Mouse (Mus musculus) ES-E14 (cell line): ENCODE results near the gene Vdac2.

ENCODE experiments used
- CHD2 ChIP-seq: IDR thresholded peaks from 2 replicates; pipeline ENCODE4 v1.6.1; 2014; ENCODE audit warnings: mild to moderate bottlenecking, low read depth, low read length, inconsistent platforms
- HCFC1 ChIP-seq: IDR thresholded peaks from 2 replicates; pipeline ENCODE4 v1.6.1; 2012; ENCODE audit warnings: low read length, inconsistent platforms, borderline replicate concordance; ENCODE audit not compliant: insufficient read depth
- MAFK ChIP-seq: IDR thresholded peaks from 2 replicates; pipeline ENCODE4 v1.6.1; 2014; ENCODE audit warnings: mild to moderate bottlenecking, low read depth, low read length, inconsistent platforms; ENCODE audit not compliant: insufficient read depth
- ZC3H11A ChIP-seq: IDR thresholded peaks from 2 replicates; pipeline ENCODE4 v1.6.1; 2012; ENCODE audit warnings: low read depth, mild to moderate bottlenecking, inconsistent platforms, low read length, borderline replicate concordance
- ZNF384 ChIP-seq: IDR thresholded peaks from 2 replicates; pipeline ENCODE4 v1.6.1; 2012; ENCODE audit warnings: low read depth, low read length, inconsistent platforms

- TF ChIP-seq ZNF384 (no peak), ZC3H11A (no peak), MAFK (no peak), HCFC1 (peak; percentile 81), CHD2 (no peak)
Observed at GRCm38 (mm10) chr14:21830876-21831767, 6.1 kb downstream of the Vdac2 start.
